Mouse (Mus musculus) neural tube, embryonic 11.5 days (tissue): ENCODE results near the gene Brd4. TPM values are rescaled to one million over a fixed set of nuclear protein-coding genes. Genes with fewer than 3 reads are reported as not detected.

Source experiments
- ATAC-seq: fragments of 200-750 bp; cut with Nextera tagmentation; 2 replicates; pipeline ENCODE4 v1.8.0; 2017; ENCODE audit warnings: moderate number of reproducible peaks, mild to moderate bottlenecking, moderate TSS enrichment, moderate library complexity; ENCODE audit not compliant: insufficient read depth, low FRiP score, low TSS enrichment
- DNase-seq: peaks from one replicate; pipeline ENCODE4 v3.0.0-alpha.2; 2015; ENCODE audit warnings: low spot score
- H3K27ac ChIP-seq: fragments of 300-500 bp; sonication (generic); 2 replicates; pipeline ENCODE4 v1.5.1; 2014; ENCODE audit warnings: low read depth, mild to moderate bottlenecking, low read length
- H3K27me3 ChIP-seq: fragments of 300-500 bp; sonication (generic); 2 replicates; pipeline ENCODE4 v1.6.1; 2014; ENCODE audit warnings: mild to moderate bottlenecking, low read length, mixed read lengths; ENCODE audit not compliant: control insufficient read depth, insufficient read depth
- H3K36me3 ChIP-seq: fragments of 300-500 bp; sonication (generic); 2 replicates; pipeline ENCODE4 v1.6.1; 2014; ENCODE audit warnings: mild to moderate bottlenecking, low read length, moderate library complexity, mixed read lengths; ENCODE audit not compliant: control insufficient read depth, insufficient read depth
- H3K4me1 ChIP-seq: fragments of 300-500 bp; sonication (generic); 2 replicates; pipeline ENCODE4 v1.6.1; 2014; ENCODE audit warnings: low read length, mixed read lengths; ENCODE audit not compliant: control insufficient read depth, insufficient read depth
- H3K4me2 ChIP-seq: fragments of 300-500 bp; sonication (generic); 2 replicates; pipeline ENCODE4 v1.6.1; 2014; ENCODE audit warnings: low read depth, mild to moderate bottlenecking, moderate library complexity
- H3K4me3 ChIP-seq: fragments of 300-500 bp; sonication (generic); 2 replicates; pipeline ENCODE4 v1.5.1; 2014; ENCODE audit warnings: low read depth, low read length
- H3K9ac ChIP-seq: fragments of 300-500 bp; sonication (generic); 2 replicates; pipeline ENCODE4 v1.6.1; 2014; ENCODE audit warnings: mild to moderate bottlenecking, low read length
- H3K9me3 ChIP-seq: fragments of 300-500 bp; sonication (generic); 2 replicates; pipeline ENCODE4 v1.6.1; 2016; ENCODE audit warnings: low read length; ENCODE audit not compliant: control insufficient read depth
- WGBS: fragments of 180-500 bp; shearing (Covaris S2); extraction: QIAGEN DNeasy Blood & Tissue Kit; methylation state at CpG from one replicate; pipeline ENCODE4 v1.1.7; 2014; 5-methylcytosine and 5-hydroxymethylcytosine counted together
- polyA plus RNA-seq: library from polyadenylated mRNA; unstranded; fragments of >200 nt; fragmentation: Nextera tagmentation; extraction: Ambion mirVana; gene quantifications from 2 replicates; pipeline ENCODE4 v1.2.1, GENCODE M21; 2014

Gene Brd4
- polyA plus RNA-seq, 1 experiment from 2014 or later = 115 TPM

DNA sequence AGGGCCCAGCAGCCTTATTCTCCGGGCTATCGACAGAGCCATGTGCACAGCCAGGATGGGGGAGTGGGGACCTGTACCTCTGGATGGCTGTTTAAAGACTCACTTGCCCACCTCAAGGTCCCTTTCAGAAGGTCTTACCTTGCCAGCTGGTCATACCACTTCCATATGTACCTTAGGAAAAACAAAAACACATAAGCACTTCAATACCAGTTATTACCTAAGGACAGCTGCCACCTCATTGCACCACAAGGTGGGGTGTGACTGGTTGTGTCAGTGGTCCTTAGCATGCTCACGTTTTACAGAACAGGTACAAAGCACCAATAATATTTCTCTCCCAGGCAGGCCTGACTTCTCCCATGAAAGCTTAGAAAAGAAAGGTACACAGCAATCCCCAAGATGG lies 33.2 kb upstream of the Brd4 start:
- Histone ChIP-seq H3K4me3 (no peak overlapping the region), H3K4me1 (peaks cover 11% of the 10 kb centered on the region; the same call in 1 of the 2 replicates), H3K9me3 (no peaks in the 10 kb centered on the region), H3K4me2 (no peak overlapping the region), H3K9ac (no peak overlapping the region), H3K27ac (no peak overlapping the region), H3K27me3 (no peaks in the 10 kb centered on the region), H3K36me3 (peaks cover 36% of the 10 kb centered on the region)
- DNase-seq = no peak
- no peak for ATAC-seq
- WGBS = 93% methylated on average over 3 of the region's 3 CpGs

DNA sequence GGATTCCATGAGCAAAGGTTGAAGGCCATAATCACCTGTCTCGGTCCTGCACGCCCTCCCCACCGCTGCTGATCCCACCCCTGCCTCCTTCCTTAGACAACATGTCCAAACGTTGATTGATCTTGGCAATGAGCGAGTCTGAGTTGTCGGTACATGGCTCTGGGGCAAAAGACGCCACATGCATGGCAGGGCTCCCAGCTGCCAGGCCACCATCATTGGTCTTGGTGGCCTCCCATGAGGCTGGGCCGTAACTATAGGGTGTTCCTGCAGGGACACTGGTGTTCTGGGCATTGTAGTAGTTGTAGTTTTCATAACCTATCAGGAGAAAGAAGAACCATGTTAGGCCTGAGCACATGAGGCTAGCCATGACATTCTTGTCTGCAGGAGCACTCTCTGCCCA lies 32.5 kb upstream of the Brd4 start:
- H3K4me3 ChIP-seq = no peak overlapping the region
- H3K27ac ChIP-seq = no peak overlapping the region
- H3K9ac ChIP-seq = no peak overlapping the region
- H3K9me3 ChIP-seq = no peaks in the 10 kb centered on the region
- no peak overlapping the region for H3K4me2 ChIP-seq
- ATAC-seq (no peak), DNase-seq (no peak)
- H3K27me3 ChIP-seq = no peaks in the 10 kb centered on the region
- WGBS = 95% methylated on average over 8 of the region's 8 CpGs
- peaks cover 8% of the 10 kb centered on the region; the same call in 1 of the 2 replicates for H3K4me1 ChIP-seq
- H3K36me3 ChIP-seq = peaks cover 41% of the 10 kb centered on the region

DNA sequence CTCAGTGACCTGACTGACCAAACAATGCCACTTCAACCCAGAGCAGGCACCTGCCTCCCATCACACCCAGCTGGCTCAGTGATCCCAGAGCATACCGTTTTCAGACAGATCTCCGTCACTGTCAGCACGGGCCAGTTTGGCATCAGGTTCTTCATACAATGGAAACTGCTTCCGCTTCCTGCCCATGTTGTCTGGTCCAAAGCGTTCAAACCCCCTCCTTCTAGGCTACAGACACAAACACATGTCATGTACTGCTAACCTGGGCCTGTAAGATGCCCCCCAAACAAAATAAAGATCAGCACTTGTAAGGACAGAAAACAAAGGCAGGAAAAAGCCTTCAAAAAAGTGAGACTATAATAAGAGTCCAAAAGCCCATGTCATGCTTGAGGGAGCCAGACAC lies 31.0 kb upstream of the Brd4 start:
- H3K4me1 ChIP-seq = 0 out of 2 replicates have a peak, but pooled peaks cover 5% of the 10 kb centered on the region
- DNase-seq = no peak
- 92% methylated on average over 5 of the region's 5 CpGs for WGBS
- no peaks in the 10 kb centered on the region for H3K27me3 ChIP-seq
- no peak overlapping the region for H3K4me3 ChIP-seq
- ATAC-seq = no peak
- H3K36me3 ChIP-seq = peaks cover 49% of the 10 kb centered on the region
- no peak overlapping the region for H3K4me2 ChIP-seq
- H3K9me3 ChIP-seq = no peaks in the 10 kb centered on the region
- H3K9ac ChIP-seq = no peak overlapping the region
- no peak overlapping the region for H3K27ac ChIP-seq

DNA sequence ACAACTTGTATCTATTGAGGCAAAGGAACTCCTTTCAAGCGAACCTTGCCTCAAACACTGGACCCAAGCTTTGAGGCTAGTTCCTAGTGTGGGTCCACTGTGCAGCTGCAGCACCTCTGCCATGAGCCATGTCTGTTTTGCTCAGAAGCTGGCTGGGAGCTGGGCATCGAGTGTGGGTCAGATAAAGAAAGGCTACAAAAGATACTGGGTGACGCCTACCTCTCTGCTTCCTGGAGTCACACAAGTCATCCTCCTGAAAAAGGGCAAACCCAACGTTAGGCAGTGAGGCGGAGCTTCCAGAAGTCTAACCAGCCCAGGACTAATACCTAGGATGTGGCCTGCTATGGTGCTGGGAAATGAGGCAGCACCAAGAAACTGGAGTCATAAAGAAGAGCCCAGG lies 29.4 kb upstream of the Brd4 start:
- ATAC-seq = no peak
- peaks cover 58% of the 10 kb centered on the region for H3K36me3 ChIP-seq
- 88% methylated on average over 5 of the region's 5 CpGs for WGBS

DNA sequence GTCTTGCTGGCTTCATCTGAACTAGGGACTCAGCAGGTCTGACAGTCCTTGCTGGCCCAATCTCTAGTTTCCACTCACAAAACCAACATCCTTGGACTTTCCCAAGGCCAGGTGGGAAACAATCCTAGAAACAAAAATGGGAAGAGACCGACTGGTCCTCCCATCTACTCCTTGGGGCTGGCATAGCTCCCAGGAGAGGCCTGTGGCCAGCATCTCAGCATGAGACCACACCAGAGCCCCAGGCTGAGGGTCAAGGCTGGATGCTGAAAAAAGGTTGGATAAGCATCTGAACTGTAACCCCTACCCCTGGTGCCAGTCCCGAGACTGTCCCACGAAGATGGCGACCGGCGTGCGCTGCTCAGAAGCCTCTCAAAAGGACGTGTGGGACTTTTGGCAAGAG lies 28.3 kb upstream of the Brd4 start:
- Histone ChIP-seq H3K27me3 (no peaks in the 10 kb centered on the region), H3K27ac (no peak overlapping the region), H3K9me3 (no peaks in the 10 kb centered on the region), H3K9ac (no peak overlapping the region), H3K4me2 (no peak overlapping the region), H3K4me1 (no peaks in the 10 kb centered on the region), H3K36me3 (peaks cover 59% of the 10 kb centered on the region), H3K4me3 (no peak overlapping the region)
- WGBS = 96% methylated on average over 8 of the region's 8 CpGs
- DNase-seq (no peak), ATAC-seq (no peak)

More for the DNA sequence above, 29.4 kb upstream of the Brd4 start:
- DNase-seq = no peak
- no peaks in the 10 kb centered on the region for H3K27me3 ChIP-seq
- 0 out of 2 replicates have a peak, but pooled peaks cover under 1% of the 10 kb centered on the region for H3K4me1 ChIP-seq
- H3K4me2 ChIP-seq = no peak overlapping the region
- no peak overlapping the region for H3K4me3 ChIP-seq
- H3K9me3 ChIP-seq = no peaks in the 10 kb centered on the region
- no peak overlapping the region for H3K9ac ChIP-seq
- H3K27ac ChIP-seq = no peak overlapping the region

DNA sequence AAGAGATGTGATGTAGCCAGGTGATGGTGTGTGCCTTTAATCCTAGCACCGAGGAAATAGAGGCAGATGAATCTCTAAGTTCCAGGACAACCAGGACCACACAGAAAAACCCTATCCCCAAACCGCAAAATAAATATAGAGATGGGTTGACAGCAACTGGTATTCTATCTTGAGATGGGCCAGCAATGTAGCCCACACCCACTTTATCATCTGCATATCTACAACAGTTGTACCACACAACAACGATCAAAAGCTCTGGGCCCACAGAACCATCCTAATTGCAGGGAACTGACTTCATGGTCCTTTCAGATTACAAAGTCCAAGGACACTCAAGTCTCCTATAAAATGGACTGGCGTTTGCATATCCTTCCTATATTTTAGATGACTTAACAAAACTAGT lies 23.4 kb upstream of the Brd4 start:
- H3K4me3 ChIP-seq = no peak overlapping the region
- DNase-seq = no peak
- no peaks in the 10 kb centered on the region for H3K9me3 ChIP-seq
- H3K4me1 ChIP-seq = no peaks in the 10 kb centered on the region
- H3K4me2 ChIP-seq = no peak overlapping the region
- 92% methylated on average over 4 of the region's 4 CpGs for WGBS
- H3K27ac ChIP-seq = no peak overlapping the region
- no peaks in the 10 kb centered on the region for H3K27me3 ChIP-seq
- ATAC-seq = no peak
- peaks cover 46% of the 10 kb centered on the region for H3K36me3 ChIP-seq
- H3K9ac ChIP-seq = no peak overlapping the region

DNA sequence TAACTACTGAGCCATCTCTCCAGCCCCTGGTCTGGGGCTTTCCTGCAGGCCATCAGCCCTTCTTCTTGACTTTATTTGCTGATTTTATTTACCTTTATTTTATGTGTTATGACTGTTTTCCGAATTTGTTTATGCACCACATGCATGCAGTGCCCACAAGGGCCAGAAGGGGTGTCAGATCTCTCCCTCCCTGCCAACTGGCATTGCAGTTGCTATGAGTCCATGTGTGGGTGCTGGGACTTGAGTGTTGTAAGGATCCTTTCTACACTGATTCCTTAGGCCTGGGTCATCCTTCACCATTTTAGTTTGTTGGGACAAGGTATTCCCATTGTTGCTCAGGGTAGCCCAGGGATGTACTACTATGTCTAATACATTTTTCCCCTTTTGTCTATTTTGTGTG lies 13.6 kb upstream of the Brd4 start:
- H3K27ac ChIP-seq = no peak overlapping the region
- H3K27me3 ChIP-seq = no peaks in the 10 kb centered on the region
- 78% methylated on average over 1 of the region's 1 CpGs for WGBS
- no peaks in the 10 kb centered on the region for H3K4me1 ChIP-seq
- H3K4me2 ChIP-seq = no peak overlapping the region
- H3K9me3 ChIP-seq = no peaks in the 10 kb centered on the region
- DNase-seq (no peak), ATAC-seq (no peak)
- no peak overlapping the region for H3K9ac ChIP-seq
- no peaks in the 10 kb centered on the region for H3K36me3 ChIP-seq
- no peak overlapping the region for H3K4me3 ChIP-seq

DNA sequence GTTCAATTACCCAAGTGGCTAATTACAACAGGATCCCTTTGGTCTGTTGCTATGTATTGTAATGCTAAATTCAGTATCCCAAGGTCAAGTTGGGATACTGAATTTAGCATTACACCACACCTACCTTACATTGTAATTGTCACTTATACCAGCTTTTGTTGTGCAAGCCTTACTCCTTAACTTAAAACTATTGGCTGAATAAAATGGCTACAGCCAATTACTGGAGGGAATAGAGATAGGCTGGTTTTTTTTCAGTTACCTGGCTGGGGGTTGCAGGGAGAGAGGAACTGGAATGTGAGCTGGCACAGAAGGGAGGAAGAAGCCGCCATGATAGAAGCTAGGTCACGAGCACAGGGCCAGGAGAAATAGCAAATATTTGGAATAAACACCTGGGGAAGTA lies 11.4 kb upstream of the Brd4 start:
- no peak overlapping the region for H3K4me3 ChIP-seq
- H3K4me2 ChIP-seq = no peak overlapping the region
- ATAC-seq = no peak
- no peak overlapping the region for H3K27ac ChIP-seq
- 95% methylated on average over 2 of the region's 2 CpGs for WGBS
- H3K4me1 ChIP-seq = no peaks in the 10 kb centered on the region
- no peaks in the 10 kb centered on the region for H3K36me3 ChIP-seq
- H3K9me3 ChIP-seq = no peaks in the 10 kb centered on the region
- no peak overlapping the region for H3K9ac ChIP-seq
- DNase-seq = no peak
- no peaks in the 10 kb centered on the region for H3K27me3 ChIP-seq

DNA sequence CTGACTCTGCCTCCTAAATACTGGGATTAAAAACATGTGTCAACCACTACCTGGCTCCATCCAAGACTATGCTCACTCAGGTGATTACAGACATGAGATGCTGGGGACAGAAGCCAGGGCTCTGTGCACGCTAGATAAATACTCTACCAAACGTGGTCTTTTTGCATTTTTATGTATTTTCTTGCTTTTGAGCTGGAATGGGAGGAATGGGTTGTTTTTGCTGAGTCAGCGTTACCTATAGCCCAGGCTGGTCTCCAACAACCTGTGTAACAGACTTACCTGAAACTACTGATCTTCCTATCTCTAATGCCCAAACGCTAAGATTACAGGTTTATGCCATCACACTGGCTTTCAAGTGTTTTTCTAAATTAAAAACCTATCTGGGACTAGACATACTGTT lies 10.6 kb upstream of the Brd4 start:
- DNase-seq (no peak), ATAC-seq (no peak)
- Histone ChIP-seq H3K4me2 (no peak overlapping the region), H3K36me3 (no peaks in the 10 kb centered on the region), H3K27me3 (no peaks in the 10 kb centered on the region), H3K4me1 (no peaks in the 10 kb centered on the region), H3K4me3 (no peak overlapping the region), H3K27ac (no peak overlapping the region), H3K9ac (no peak overlapping the region), H3K9me3 (no peaks in the 10 kb centered on the region)
- 79% methylated on average over 4 of the region's 4 CpGs for WGBS
